Mouse (Mus musculus): Measurements from ENCODE around the gene Klrb1f. TPM values are rescaled to one million over a fixed set of nuclear protein-coding genes. Genes with fewer than 3 reads are reported as not detected.
"Not testable (repeated sequence)": the region's sequence is repeated elsewhere in the genome, so short reads cannot be mapped to it uniquely, and the experiment has no call there.

Gene Klrb1f
- polyA plus RNA-seq, 1 experiment from 2014 or later: 0.49 TPM

- H3K4me1 ChIP-seq (replicated peaks); H3K4me2 ChIP-seq (replicated peaks); H3K27me3 ChIP-seq (replicated peaks); ATAC-seq; H3K4me3 ChIP-seq (replicated peaks); H3K9me3 ChIP-seq; H3K36me3 ChIP-seq; H3K9ac ChIP-seq: not testable (repeated sequence)
- WGBS: 35% methylated on average over 1 of the region's 1 CpGs
- H3K27ac ChIP-seq: peak within 1 kb of the TSS; percentile 51; the same call in 1 of the 2 replicates
Observed at GRCm38 (mm10) chr6:129100794-129101193, 55.1 kb downstream of the Klrb1f start, which contains the start of gene Clec2e. Gene Clec2e, minus strand, starts transcription at chr6:129100913.

- no peaks in the 10 kb centered on the region for H3K9me3 ChIP-seq
- no peaks in the 10 kb centered on the region for H3K27me3 ChIP-seq (replicated peaks)
- WGBS: 73% methylated on average over 1 of the region's 1 CpGs
- 0 out of 2 replicates have a peak, but pooled peaks cover 3% of the 10 kb centered on the region for H3K4me1 ChIP-seq (replicated peaks)
- 0 out of 2 replicates have a peak overlapping the region, but pooled peaks have one; percentile 51 for H3K27ac ChIP-seq
- no peak overlapping the region for H3K9ac ChIP-seq
- no peak overlapping the region for H3K4me3 ChIP-seq (replicated peaks)
- H3K4me2 ChIP-seq (replicated peaks): no peak overlapping the region
- ATAC-seq: peak; percentile 88
- H3K36me3 ChIP-seq: no peaks in the 10 kb centered on the region
Observed at GRCm38 (mm10) chr6:129101604-129102003, 55.9 kb downstream of the Klrb1f start.

- H3K27ac ChIP-seq: peak overlapping the region; percentile 9; the same call in 1 of the 2 replicates
- no peaks in the 10 kb centered on the region for H3K27me3 ChIP-seq (replicated peaks)
- H3K9me3 ChIP-seq: no peaks in the 10 kb centered on the region
- 74% methylated on average over 4 of the region's 4 CpGs for WGBS
- ATAC-seq: peak; percentile 73
- no peak overlapping the region for H3K9ac ChIP-seq
- 0 out of 2 replicates have a peak, but pooled peaks cover under 1% of the 10 kb centered on the region for H3K4me1 ChIP-seq (replicated peaks)
- no peak overlapping the region for H3K4me2 ChIP-seq (replicated peaks)
- H3K36me3 ChIP-seq: no peaks in the 10 kb centered on the region
- no peak overlapping the region for H3K4me3 ChIP-seq (replicated peaks)
Observed at GRCm38 (mm10) chr6:129102858-129103555, 57.3 kb downstream of the Klrb1f start.

Other genes starting within 250 kb of the Klrb1f start
- gene Gm44511, start 219.6 kb upstream of the Klrb1f start, polyA plus RNA-seq (2015; fragmentation: Nextera tagmentation; extraction: Ambion mirVana): not detected in 2 replicates
- 1.2 TPM in 2 replicates for gene Klrb1b, start 219.6 kb upstream of the Klrb1f start, polyA plus RNA-seq (2015; fragmentation: Nextera tagmentation; extraction: Ambion mirVana)
- 0.19 and 0.21 TPM in 2 replicates for gene Clec2i, start 158.3 kb upstream of the Klrb1f start, polyA plus RNA-seq (2015; fragmentation: Nextera tagmentation; extraction: Ambion mirVana)
- gene BC035044, start 154.8 kb upstream of the Klrb1f start, polyA plus RNA-seq (2015; fragmentation: Nextera tagmentation; extraction: Ambion mirVana): 1.7 and 1.9 TPM in 2 replicates
- not detected in 2 replicates for gene Clec2g, start 111.5 kb upstream of the Klrb1f start, polyA plus RNA-seq (2015; fragmentation: Nextera tagmentation; extraction: Ambion mirVana)
- 10.4 and 11.4 TPM in 2 replicates for gene Clec2e, start 55.0 kb downstream of the Klrb1f start, polyA plus RNA-seq (2015; fragmentation: Nextera tagmentation; extraction: Ambion mirVana)
- gene Clec2d, start 134.7 kb downstream of the Klrb1f start, polyA plus RNA-seq (2015; fragmentation: Nextera tagmentation; extraction: Ambion mirVana): 0.80 and 0.90 TPM in 2 replicates
- gene Cd69, start 229.5 kb downstream of the Klrb1f start, polyA plus RNA-seq (2015; fragmentation: Nextera tagmentation; extraction: Ambion mirVana): 0.19 and 0.28 TPM in 2 replicates

Measured in intestine, embryonic 15.5 days (tissue).